Mouse (Mus musculus) neural tube, embryonic 13.5 days (tissue): Measurements from ENCODE around the gene Tmem19. TPM values are rescaled to one million over a fixed set of nuclear protein-coding genes. Genes with fewer than 3 reads are reported as not detected.

Source experiments
- ATAC-seq: fragments of 200-750 bp; cut with Nextera tagmentation; 2 replicates; pipeline ENCODE4 v1.8.0; 2017; ENCODE audit warnings: low read depth, mild to moderate bottlenecking, moderate TSS enrichment, moderate library complexity
- H3K27ac ChIP-seq: fragments of 300-500 bp; sonication (generic); replicated peaks from 2 replicates; pipeline ENCODE4 v1.5.1; 2015; ENCODE audit warnings: moderate library complexity, mild to moderate bottlenecking, inconsistent platforms
- H3K27me3 ChIP-seq: fragments of 300-500 bp; sonication (generic); 2 replicates; pipeline ENCODE4 v1.6.1; 2015; ENCODE audit warnings: mild to moderate bottlenecking, inconsistent platforms
- H3K36me3 ChIP-seq: fragments of 300-500 bp; sonication (generic); 2 replicates; pipeline ENCODE4 v1.6.1; 2015; ENCODE audit warnings: mild to moderate bottlenecking, inconsistent platforms
- H3K4me1 ChIP-seq: fragments of 300-500 bp; sonication (generic); replicated peaks from 2 replicates; pipeline ENCODE4 v1.6.1; 2015; ENCODE audit warnings: inconsistent platforms
- H3K4me2 ChIP-seq: fragments of 300-500 bp; sonication (generic); 2 replicates; pipeline ENCODE4 v1.6.1; 2015; ENCODE audit warnings: inconsistent platforms, mild to moderate bottlenecking, moderate library complexity
- H3K4me3 ChIP-seq: fragments of 300-500 bp; sonication (generic); 2 replicates; pipeline ENCODE4 v1.5.1; 2015; ENCODE audit warnings: mild to moderate bottlenecking, inconsistent platforms
- H3K9ac ChIP-seq: fragments of 300-500 bp; sonication (generic); 2 replicates; pipeline ENCODE4 v1.6.1; 2015; ENCODE audit warnings: moderate library complexity, mild to moderate bottlenecking, inconsistent platforms
- H3K9me3 ChIP-seq: fragments of 300-500 bp; sonication (generic); 2 replicates; pipeline ENCODE4 v1.6.1; 2016; ENCODE audit warnings: inconsistent platforms
- WGBS: fragments of 180-500 bp; shearing (Covaris S2); methylation state at CpG from one replicate; pipeline ENCODE4 v1.1.7; 2015; 5-methylcytosine and 5-hydroxymethylcytosine counted together
- polyA plus RNA-seq: library from polyadenylated mRNA; unstranded; fragments of >200 nt; fragmentation: Nextera tagmentation; extraction: Ambion mirVana; gene quantifications from 2 replicates; pipeline ENCODE4 v1.2.1, GENCODE M21; 2015

The Tmem19 gene
- 34.8 and 40.5 TPM in 2 replicates for polyA plus RNA-seq

- Histone ChIP-seq H3K27ac (peak within 1 kb of the TSS; percentile 95), H3K9ac (peak within 1 kb of the TSS; percentile 71), H3K4me3 (peak within 1 kb of the TSS; percentile 63), H3K36me3 (peaks cover 19% of the 10 kb centered on the region), H3K4me2 (peak within 1 kb of the TSS; percentile 79), H3K4me1 (peaks cover 27% of the 10 kb centered on the region), H3K27me3 (no peaks in the 10 kb centered on the region), H3K9me3 (no peaks in the 10 kb centered on the region)
- ATAC-seq: peak; percentile 99
- under 1% methylated on average over 56 of the region's 58 CpGs for WGBS
These were observed at the start of gene Tmem19 for GRCm38 (mm10) chr10:115361840-115362622. Gene Tmem19, minus strand, starts transcription at chr10:115362501.

- no peaks in the 10 kb centered on the region for H3K4me1 ChIP-seq
- no peak for ATAC-seq
These were observed 44.1 kb upstream of the Tmem19 start for GRCm38 (mm10) chr10:115406393-115406792.

GRCm38 (mm10) chr10:115391896-115392295, 29.6 kb upstream of the Tmem19 start:
- H3K27ac ChIP-seq: no peak overlapping the region
- ATAC-seq: no peak
- no peaks in the 10 kb centered on the region for H3K9me3 ChIP-seq
- H3K4me1 ChIP-seq: peaks cover 61% of the 10 kb centered on the region
- no peak overlapping the region for H3K4me2 ChIP-seq
- no peak overlapping the region for H3K4me3 ChIP-seq
- H3K36me3 ChIP-seq: peaks cover 42% of the 10 kb centered on the region
- 92% methylated on average over 1 of the region's 1 CpGs for WGBS
- H3K27me3 ChIP-seq: no peaks in the 10 kb centered on the region
- H3K9ac ChIP-seq: no peak overlapping the region

More at GRCm38 (mm10) chr10:115406393-115406792, 44.1 kb upstream of the Tmem19 start:
- Histone ChIP-seq H3K9ac (no peak overlapping the region), H3K4me3 (no peak overlapping the region), H3K27me3 (no peaks in the 10 kb centered on the region), H3K9me3 (no peaks in the 10 kb centered on the region), H3K27ac (no peak overlapping the region), H3K4me2 (no peak overlapping the region), H3K36me3 (peaks cover 62% of the 10 kb centered on the region)
- 69% methylated on average over 6 of the region's 6 CpGs for WGBS

- no peak overlapping the region for H3K4me2 ChIP-seq
- 93% methylated on average over 4 of the region's 4 CpGs for WGBS
- H3K9me3 ChIP-seq: no peaks in the 10 kb centered on the region
- H3K4me1 ChIP-seq: peaks cover 62% of the 10 kb centered on the region
- no peak overlapping the region for H3K4me3 ChIP-seq
- no peak overlapping the region for H3K9ac ChIP-seq
- H3K27me3 ChIP-seq: no peaks in the 10 kb centered on the region
- H3K27ac ChIP-seq: no peak overlapping the region
- H3K36me3 ChIP-seq: peaks cover 42% of the 10 kb centered on the region
- no peak for ATAC-seq
These were observed 28.8 kb upstream of the Tmem19 start for GRCm38 (mm10) chr10:115391076-115391475.

DNA sequence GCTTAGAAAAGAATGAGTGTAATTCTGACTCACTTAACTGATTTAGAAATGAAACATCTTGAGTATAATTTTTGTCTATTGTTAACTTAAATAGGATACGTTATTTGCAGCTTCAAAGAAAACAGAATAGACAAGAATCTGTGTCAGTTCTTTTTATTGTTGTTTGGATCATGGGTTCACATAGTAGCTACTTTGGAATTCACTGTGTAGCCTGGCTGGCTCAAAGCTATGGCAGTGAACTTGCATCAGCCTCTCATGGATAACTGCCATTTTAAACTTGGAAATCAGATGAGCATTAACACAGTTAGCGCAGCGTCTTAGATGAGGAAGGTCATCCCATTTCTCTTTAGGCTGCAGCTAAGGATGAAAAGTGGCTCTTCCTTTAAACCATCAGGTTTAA, 25.6 kb upstream of the Tmem19 start:
- no peaks in the 10 kb centered on the region for H3K9me3 ChIP-seq
- no peak overlapping the region for H3K27ac ChIP-seq
- no peaks in the 10 kb centered on the region for H3K27me3 ChIP-seq
- peaks cover 57% of the 10 kb centered on the region for H3K4me1 ChIP-seq
- H3K4me2 ChIP-seq: peak overlapping the region; percentile 80
- ATAC-seq: no peak
- WGBS: 89% methylated on average over 3 of the region's 3 CpGs
- peak overlapping the region; percentile 8; the same call in 1 of the 2 replicates for H3K4me3 ChIP-seq
- peak overlapping the region; percentile 52 for H3K9ac ChIP-seq
- H3K36me3 ChIP-seq: peaks cover 25% of the 10 kb centered on the region

- H3K27me3 ChIP-seq: no peaks in the 10 kb centered on the region
- H3K9me3 ChIP-seq: no peaks in the 10 kb centered on the region
- peak overlapping the region; percentile 80 for H3K4me2 ChIP-seq
- H3K4me1 ChIP-seq: peaks cover 69% of the 10 kb centered on the region
- H3K4me3 ChIP-seq: peak overlapping the region; percentile 96
- under 1% methylated on average over 98 of the region's 101 CpGs for WGBS
- H3K9ac ChIP-seq: peak overlapping the region; percentile 90
- peak overlapping the region; percentile 99 for H3K27ac ChIP-seq
- peak; percentile 24; the same call in 1 of the 2 replicates for ATAC-seq
- peaks cover 9% of the 10 kb centered on the region for H3K36me3 ChIP-seq
These were observed 23.0 kb upstream of the Tmem19 start for GRCm38 (mm10) chr10:115385018-115386002.

DNA sequence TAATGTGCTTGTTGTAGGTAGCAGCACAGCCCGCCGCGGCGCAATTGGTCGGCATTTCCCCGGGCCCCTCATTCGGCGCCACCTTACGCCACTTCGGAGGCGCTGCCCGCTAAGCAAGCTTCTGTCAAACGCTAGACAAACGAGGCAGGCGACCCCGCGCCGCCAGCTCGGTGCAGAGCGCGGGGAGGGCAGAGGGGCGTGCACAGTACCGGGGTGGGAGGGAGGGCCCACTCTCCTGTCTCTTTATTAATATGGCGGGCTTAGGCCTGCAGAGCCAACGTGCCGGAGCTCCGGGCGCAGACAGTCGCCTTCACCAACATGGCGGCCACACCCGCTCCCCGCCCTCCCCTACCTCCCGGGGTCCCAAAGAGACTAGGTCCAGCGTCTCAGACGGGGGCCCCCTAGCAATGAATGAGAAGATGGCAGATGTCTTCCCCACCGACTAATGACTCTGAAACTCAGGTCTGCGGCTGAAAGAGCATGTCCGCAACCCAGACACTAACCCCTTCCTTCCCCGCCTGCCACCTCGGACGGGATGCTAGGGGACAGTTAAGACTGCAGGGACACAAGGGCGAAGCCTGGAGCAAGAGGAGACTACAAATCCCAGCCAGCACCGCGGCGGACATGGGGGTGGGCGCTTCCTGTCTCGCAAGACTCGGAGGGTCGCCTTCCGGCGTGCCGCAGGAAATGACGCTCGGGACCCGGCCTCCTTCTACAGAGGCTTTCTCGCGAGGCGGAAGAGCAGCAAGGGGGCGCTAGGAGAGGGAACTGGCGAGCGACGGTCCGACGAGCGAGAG, 22.1 kb upstream of the Tmem19 start, which contains the start of the genes Thap2 and Zfc3h1:
TSS of gene Thap2 (minus strand) at position 223 of the 797 bp plus-strand sequence.
TSS of gene Zfc3h1 (plus strand) at position 739 of the 797 bp plus-strand sequence.
- peak within 1 kb of the TSS; percentile 80 for H3K4me2 ChIP-seq
- H3K36me3 ChIP-seq: peaks cover 5% of the 10 kb centered on the region
- no peaks in the 10 kb centered on the region for H3K27me3 ChIP-seq
- peak within 1 kb of the TSS; percentile 99 for H3K27ac ChIP-seq
- peak within 1 kb of the TSS; percentile 96 for H3K4me3 ChIP-seq
- peaks cover 68% of the 10 kb centered on the region for H3K4me1 ChIP-seq
- H3K9me3 ChIP-seq: no peaks in the 10 kb centered on the region
- ATAC-seq: peak; percentile 98
- peak within 1 kb of the TSS; percentile 90 for H3K9ac ChIP-seq
- WGBS: under 1% methylated on average over 65 of the region's 65 CpGs

DNA sequence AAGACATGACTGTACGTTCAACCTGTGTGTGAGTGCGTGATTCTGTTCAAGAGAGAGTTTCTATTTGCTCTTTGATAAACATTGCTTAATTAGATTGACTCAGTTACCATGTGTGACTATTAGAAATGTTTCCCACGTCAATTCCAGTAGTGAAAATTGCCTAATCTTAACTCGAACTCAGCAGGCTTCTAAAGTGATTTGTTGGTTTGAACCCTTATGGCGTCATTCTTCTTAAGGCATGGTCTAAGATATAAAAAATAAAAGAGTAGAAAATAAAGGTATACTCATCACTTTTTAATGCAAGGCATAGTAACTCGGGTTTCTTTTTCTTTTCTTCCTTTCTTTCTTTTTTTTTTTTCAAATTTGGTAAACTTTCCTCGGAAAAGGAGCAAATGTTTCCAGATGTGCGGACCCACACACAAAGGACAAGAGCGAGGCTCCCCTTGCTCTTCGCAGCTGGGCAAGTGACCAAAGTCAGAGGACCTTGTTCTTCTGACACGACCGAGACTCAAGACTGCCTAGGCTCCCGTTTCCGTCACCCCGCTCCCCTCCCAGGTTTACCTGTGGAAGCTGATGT, 21.4 kb upstream of the Tmem19 start:
- no peak for ATAC-seq
- peak overlapping the region; percentile 96 for H3K4me3 ChIP-seq

DNA sequence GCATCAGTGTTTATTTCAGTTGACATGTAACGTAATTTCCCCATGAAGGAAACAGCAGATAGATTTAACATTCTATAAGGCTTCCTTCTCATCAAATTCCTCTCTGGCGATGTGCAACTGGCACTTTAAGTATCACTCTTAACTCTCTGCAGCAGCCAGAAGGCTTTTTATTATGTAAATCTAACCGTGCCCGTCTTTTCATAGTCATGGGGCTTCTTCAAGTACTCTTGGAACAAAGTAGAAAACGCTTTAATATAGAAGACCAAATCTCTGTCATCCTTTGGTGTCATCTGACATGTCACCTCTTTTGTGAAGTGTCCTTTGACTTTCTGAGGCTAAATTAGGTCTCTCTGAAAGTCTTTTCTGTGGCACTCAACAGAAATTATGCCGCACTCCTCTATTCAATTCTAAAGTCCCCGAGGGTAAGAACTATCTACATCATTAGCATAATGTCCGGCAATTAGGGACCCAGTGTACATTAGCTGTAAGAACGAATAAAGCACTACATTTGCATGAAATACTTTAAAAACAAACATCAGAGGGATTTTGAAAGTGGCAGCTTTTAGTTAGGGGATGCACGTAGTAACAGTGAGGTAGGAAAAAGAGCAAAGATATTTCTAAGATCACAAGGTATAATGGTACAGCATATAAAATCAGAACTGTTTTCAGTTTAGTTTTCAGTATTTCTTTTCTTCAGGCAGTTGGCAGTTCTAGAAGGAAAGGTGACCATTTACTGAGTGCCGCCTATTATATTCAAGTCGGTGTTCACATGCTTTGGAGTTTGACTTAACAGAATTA, 20.7 kb upstream of the Tmem19 start:
- 8% methylated on average over 12 of the region's 12 CpGs for WGBS
- H3K27me3 ChIP-seq: no peaks in the 10 kb centered on the region
- no peaks in the 10 kb centered on the region for H3K9me3 ChIP-seq
- ATAC-seq: no peak
- no peaks in the 10 kb centered on the region for H3K36me3 ChIP-seq
- H3K9ac ChIP-seq: peak overlapping the region; percentile 90
- peak overlapping the region; percentile 99 for H3K27ac ChIP-seq
- H3K4me3 ChIP-seq: peak overlapping the region; percentile 96
- peaks cover 55% of the 10 kb centered on the region for H3K4me1 ChIP-seq
- H3K4me2 ChIP-seq: peak overlapping the region; percentile 76

More for the DNA sequence above, 21.4 kb upstream of the Tmem19 start:
- WGBS: 2% methylated on average over 15 of the region's 15 CpGs
- Histone ChIP-seq H3K27ac (peak overlapping the region; percentile 99), H3K27me3 (no peaks in the 10 kb centered on the region), H3K4me2 (peak overlapping the region; percentile 76), H3K4me1 (peaks cover 62% of the 10 kb centered on the region), H3K36me3 (no peaks in the 10 kb centered on the region), H3K9ac (peak overlapping the region; percentile 90), H3K9me3 (no peaks in the 10 kb centered on the region)

DNA sequence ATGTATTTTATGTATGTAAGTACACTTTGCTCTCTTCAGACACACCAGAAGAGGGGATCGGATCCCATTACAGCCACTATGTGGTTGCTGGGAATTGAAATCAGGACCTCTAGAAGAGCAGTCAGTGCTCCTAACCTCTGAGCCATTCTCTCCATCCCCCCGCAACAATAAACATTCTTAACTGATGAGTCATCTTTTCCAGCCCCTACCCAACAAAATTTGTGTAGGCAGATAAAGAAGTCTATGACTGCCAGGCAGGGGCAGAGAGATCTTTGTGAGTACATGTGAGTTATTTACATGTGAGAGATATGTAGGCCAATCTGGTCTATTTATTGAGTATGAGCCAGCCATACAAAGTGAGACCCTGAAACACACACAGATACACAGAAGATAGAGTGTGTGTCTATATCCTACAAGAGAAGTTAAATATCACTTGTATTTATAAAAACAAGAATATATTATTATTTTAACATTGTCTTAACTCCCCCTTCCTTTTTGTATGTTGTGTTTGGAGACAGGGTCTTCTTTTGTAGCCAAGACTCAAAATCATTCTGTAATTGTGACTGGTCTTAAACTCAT, 19.3 kb upstream of the Tmem19 start:
- H3K27me3 ChIP-seq: no peaks in the 10 kb centered on the region
- WGBS: 80% methylated on average over 2 of the region's 2 CpGs
- no peaks in the 10 kb centered on the region for H3K36me3 ChIP-seq
- no peaks in the 10 kb centered on the region for H3K9me3 ChIP-seq
- no peak overlapping the region for H3K9ac ChIP-seq
- H3K27ac ChIP-seq: no peak overlapping the region
- H3K4me2 ChIP-seq: peak overlapping the region; percentile 76
- H3K4me3 ChIP-seq: peak overlapping the region; percentile 96; the same call in 1 of the 2 replicates
- no peak for ATAC-seq
- peaks cover 44% of the 10 kb centered on the region for H3K4me1 ChIP-seq
